Mouse (Mus musculus) heart, postnatal 36 days (tissue): ENCODE data around the gene Cnih2. TPM values are rescaled to one million over a fixed set of nuclear protein-coding genes. Genes with fewer than 3 reads are reported as not detected.
A peak's percentile ranks its signal among the peaks of the same experiment; 100 is the strongest.

Experiments
- DNase-seq, 2 experiments: peaks; one replicate each; pipeline ENCODE4 v3.0.0; 2021 to 2022
- intact Hi-C: fragments of 180-260 bp; cut with DNase I; formaldehyde crosslinking; loops from one replicate; pipeline ENCODE4 v1.15.1; 2025
- total RNA-seq, 2 experiments: library from RNA; stranded (reverse); gene quantifications; 2 replicates each; pipeline ENCODE4 v1.2.3; 2021

The Cnih2 gene
- total RNA-seq, 2 experiments from 2014 or later = 0.30 to 0.31 TPM

GRCm38 (mm10) chr19:5050047-5050905 is 48.0 kb downstream of the Cnih2 start, which contains the start of gene Rin1:
Gene Rin1, plus strand, starts transcription at chr19:5050481.
- peak; percentile 41 to 66 for DNase-seq

DNA sequence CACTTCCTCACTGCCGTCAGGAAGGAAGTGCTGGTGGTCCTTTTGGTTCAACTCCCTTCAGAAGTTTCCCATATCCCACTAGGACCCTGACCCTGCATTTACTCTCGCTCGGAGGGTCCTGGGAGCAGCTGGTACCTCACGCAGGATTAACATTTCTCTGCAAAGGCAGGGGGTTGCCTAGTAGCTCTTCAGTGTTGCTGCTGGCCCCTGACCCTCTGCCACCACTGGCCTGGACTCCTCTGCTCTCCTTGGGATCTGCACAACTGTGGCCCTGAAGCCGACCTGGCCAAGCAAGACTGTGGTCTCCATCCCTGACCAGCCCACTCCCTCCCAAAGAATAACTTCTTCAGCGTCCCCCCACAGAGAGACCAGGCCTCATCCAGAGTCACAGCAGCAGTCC is 49.0 kb downstream of the Cnih2 start:
- intact Hi-C loops = no loop called here
- no peak for DNase-seq

More at GRCm38 (mm10) chr19:5050047-5050905, 48.0 kb downstream of the Cnih2 start, which contains the start of gene Rin1:
- intact Hi-C loops = no loop called here

DNA sequence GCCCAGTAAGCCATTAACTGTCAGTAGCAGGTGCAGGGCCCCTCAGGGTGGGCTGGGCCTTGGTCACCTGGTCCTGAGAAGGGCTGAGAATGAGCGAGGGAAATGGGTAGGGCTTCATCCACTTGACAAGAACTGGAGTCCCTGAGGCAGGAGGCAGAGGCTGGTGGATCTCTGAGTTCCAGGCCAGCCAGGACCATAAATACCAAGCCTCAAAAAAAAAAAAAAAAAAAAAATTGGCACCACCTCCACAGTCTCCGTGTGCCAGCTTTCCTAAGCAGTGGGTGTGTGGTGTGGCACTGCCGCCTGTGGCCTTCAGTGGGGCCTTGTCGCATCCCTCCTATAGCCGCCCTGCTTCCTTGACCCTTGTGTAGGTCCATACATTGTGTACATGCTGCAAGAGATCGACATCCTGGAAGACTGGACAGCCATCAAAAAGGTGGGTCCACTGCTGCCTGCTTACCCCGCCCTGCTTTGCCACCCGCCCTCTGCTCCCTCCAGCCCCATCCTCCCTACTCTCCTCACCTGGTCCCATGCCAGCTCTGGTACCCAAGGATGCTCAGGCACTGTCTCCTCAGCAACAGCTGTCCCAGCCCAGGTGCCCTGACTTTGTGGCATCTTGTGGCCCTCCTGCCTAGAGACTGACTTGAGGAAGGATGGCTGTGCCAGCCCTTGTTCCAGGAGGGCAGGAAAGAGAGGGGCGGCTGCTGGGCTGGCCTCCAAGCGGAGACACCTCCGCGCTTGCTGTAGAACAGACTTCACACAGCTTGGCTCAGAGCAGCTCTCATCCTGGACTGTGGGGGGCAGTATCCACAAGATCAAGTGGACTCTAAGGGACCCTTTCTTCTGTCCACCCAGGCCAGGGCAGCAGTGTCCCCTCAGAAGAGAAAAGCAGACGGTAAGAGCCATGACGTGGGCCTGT is 49.9 kb downstream of the Cnih2 start:
- no peak for DNase-seq
- intact Hi-C loops = no loop called here

DNA sequence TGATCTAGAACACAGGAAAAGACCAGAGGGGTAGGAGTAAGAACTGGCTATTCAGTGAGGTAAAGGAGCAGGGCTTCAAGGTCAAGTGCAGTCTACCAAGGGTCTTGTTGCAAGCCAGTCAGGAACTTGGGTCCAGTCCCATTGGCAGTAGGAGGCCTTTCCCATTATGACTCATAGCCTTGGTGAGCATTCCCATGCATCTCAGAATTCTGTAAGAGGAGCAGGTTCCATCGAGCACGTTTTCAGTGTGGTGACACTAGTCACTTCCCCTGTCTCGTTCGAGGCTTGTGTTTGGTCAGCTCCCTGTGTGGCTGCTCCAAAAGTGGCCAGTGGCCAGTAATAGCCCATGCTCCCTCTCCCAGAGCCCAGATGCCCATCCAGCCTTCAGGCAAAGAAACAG is 52.8 kb downstream of the Cnih2 start:
- intact Hi-C loops = no loop called here
- no peak for DNase-seq

Other genes starting within 250 kb of the Cnih2 start
- gene Ctsf, start 243.4 kb downstream of the Cnih2 start, total RNA-seq = 10 to 100 TPM; 84.5 to 90.7 TPM
- under 1 TPM; 0.30 to 0.44 TPM for gene Actn3, start 220.6 kb downstream of the Cnih2 start, total RNA-seq
- gene Zdhhc24, start 219.9 kb downstream of the Cnih2 start, total RNA-seq = 1 to 10 TPM; 3.2 to 3.4 TPM
- 1 to 10 TPM; 2.3 to 5.1 TPM for gene Bbs1, start 191.9 kb downstream of the Cnih2 start, total RNA-seq
- 10 to 100 TPM; 17.4 to 21.3 TPM for gene Dpp3, start 170.2 kb downstream of the Cnih2 start, total RNA-seq
- gene Peli3, start 155.4 kb downstream of the Cnih2 start, total RNA-seq = 1 to 10 TPM; 1.6 to 3.3 TPM
- gene Mrpl11, start 136.4 kb downstream of the Cnih2 start, total RNA-seq = 10 to 100 TPM; 69.1 to 69.9 TPM
- not detected for gene Npas4, start 108.2 kb downstream of the Cnih2 start, total RNA-seq
- gene Slc29a2, start 74.7 kb downstream of the Cnih2 start, total RNA-seq = 10 to 100 TPM; 12.7 to 13.2 TPM
- 10 to 100 TPM; 45.1 to 47.2 TPM for gene B4gat1, start 59.7 kb downstream of the Cnih2 start, total RNA-seq
- 1 to 10 TPM; 1.4 to 3.9 TPM for gene AC124502.3, start 59.6 kb downstream of the Cnih2 start, total RNA-seq
- gene Brms1, start 57.2 kb downstream of the Cnih2 start, total RNA-seq = 10 to 100 TPM; 13.9 to 15.6 TPM
- 1 to 10 TPM; 1.8 to 2.1 TPM for gene Rin1, start 48.0 kb downstream of the Cnih2 start, total RNA-seq
- 10 to 100 TPM; 13.8 to 15.1 TPM for gene Cd248, start 30.4 kb downstream of the Cnih2 start, total RNA-seq
- 1 to 10 TPM; 1.7 to 2.8 TPM for gene Tmem151a, start 13.0 kb downstream of the Cnih2 start, total RNA-seq
- gene Yif1a, start 10.0 kb downstream of the Cnih2 start, total RNA-seq = 100 to 1,000 TPM in 1 of 2 experiments, 10 to 100 TPM in 1; 89.0 to 102 TPM
- gene Rab1b, start 8.6 kb upstream of the Cnih2 start, total RNA-seq = 100 to 1,000 TPM; 176 to 201 TPM
- gene Klc2, start 20.0 kb upstream of the Cnih2 start, total RNA-seq = 10 to 100 TPM; 47.3 to 49.7 TPM
- 10 to 100 TPM; 19.9 to 21.5 TPM for gene Pacs1, start 174.6 kb upstream of the Cnih2 start, total RNA-seq
- 100 to 1,000 TPM; 115 to 128 TPM for gene Sf3b2, start 196.9 kb upstream of the Cnih2 start, total RNA-seq
- gene Gal3st3, start 199.8 kb upstream of the Cnih2 start, total RNA-seq = 10 to 100 TPM; 20.0 to 24.2 TPM
- gene Catsper1, start 237.2 kb upstream of the Cnih2 start, total RNA-seq = not detected